9 mouse cellular contexts compared by ENCODE assay signal in the genomic region with DNA sequence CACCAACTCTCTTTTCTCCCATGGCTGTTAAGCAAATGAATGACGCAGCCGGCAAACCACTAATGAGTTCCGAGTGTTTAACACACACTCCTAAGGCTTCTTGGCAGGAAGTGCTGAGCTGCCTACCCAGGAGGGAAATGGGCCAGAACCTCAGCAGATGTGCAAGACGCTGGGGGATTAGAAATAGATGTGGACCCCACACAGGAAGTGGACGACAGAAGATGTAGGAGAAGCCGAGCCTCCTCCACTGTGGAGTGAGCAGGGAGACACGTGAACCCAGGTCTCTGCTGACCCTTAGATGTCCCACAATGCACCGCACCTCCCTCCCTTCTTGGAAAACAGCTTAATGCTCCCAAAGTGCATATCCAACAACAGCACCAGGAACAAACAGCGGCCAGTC.
DNase-seq lines count a peak whose midpoint lies in the region; ATAC-seq and TF ChIP-seq lines count a peak whose summit lies in the region.
"Had no signal": no experiment of that assay in that cellular context is flagged by ENCODE, and none has a peak within 500 bp of the region (broad histone marks: within the 10 kb centered on the region; RNA-seq: fewer than 3 reads in every experiment).

No protein-coding gene starts in this region.

- no peak overlapping the region for H3K4me2 ChIP-seq in liver, postnatal 0 days (ENCODE audit: low read depth, low read length)
- H3K4me2 ChIP-seq in midbrain, embryonic 14.5 days (ENCODE audit: low read length) = no peak overlapping the region

- DNase-seq in adrenal gland, adult (ENCODE audit: inconsistent age in 2 of 2, low spot score in 1 of 2) = peak; percentile 13 to 31
- no peak for DNase-seq in adrenal gland, adult 18-20 months (ENCODE audit: low spot score in 2 of 2)
- peak; percentile 2 for DNase-seq in ovary, adult 18-20 months (ENCODE audit: low spot score)
- DNase-seq in ovary, postnatal 14 days (ENCODE audit: low spot score) = no peak
- DNase-seq in heart, postnatal 4 days = peak; percentile 19
- DNase-seq in lung, postnatal 4 days = peak; percentile 25 to 36
- no peak for DNase-seq in liver, postnatal 0 days
- DNase-seq in midbrain, embryonic 14.5 days = no peak

- peaks cover 7% of the 10 kb centered on the region for H3K4me1 ChIP-seq in liver, postnatal 0 days (ENCODE audit: insufficient read depth)
- H3K4me1 ChIP-seq in midbrain, embryonic 14.5 days (ENCODE audit: control insufficient read depth, insufficient read depth, low read length) = no peaks in the 10 kb centered on the region

- no peak overlapping the region for H3K4me3 ChIP-seq in liver, postnatal 0 days (ENCODE audit: low read depth, low read length)
- no peak overlapping the region for H3K4me3 ChIP-seq in midbrain, embryonic 14.5 days (replicated peaks; ENCODE audit: low read depth, low read length)
- H3K4me3 ChIP-seq: myocyte had no signal

- 32% methylated on average over 9 of the region's 9 CpGs for WGBS in liver, postnatal 0 days (ENCODE audit: insufficient replicate concordance)
- 83% methylated on average over 9 of the region's 9 CpGs for WGBS in midbrain, embryonic 14.5 days

- no peak for TF ChIP-seq EP300 in liver, postnatal 0 days (IDR thresholded peaks at IDR 0.05; ENCODE audit: low read depth)

- no peak overlapping the region; the same call in 1 of the 2 replicates for H3K27ac ChIP-seq in liver, postnatal 0 days (ENCODE audit: low read depth)
- no peak overlapping the region for H3K27ac ChIP-seq in midbrain, embryonic 14.5 days (replicated peaks; ENCODE audit: low read depth, low read length)

- no peaks in the 10 kb centered on the region for H3K9me3 ChIP-seq in liver, postnatal 0 days (ENCODE audit: low read length)
- no peaks in the 10 kb centered on the region for H3K9me3 ChIP-seq in midbrain, embryonic 14.5 days (ENCODE audit: control insufficient read depth, low read length)

- H3K9ac ChIP-seq in liver, postnatal 0 days (replicated peaks) = no peak overlapping the region
- no peak overlapping the region for H3K9ac ChIP-seq in midbrain, embryonic 14.5 days (replicated peaks; ENCODE audit: low read length)

- H3K36me3 ChIP-seq in liver, postnatal 0 days (replicated peaks; ENCODE audit: insufficient read depth, low read length) = no peaks in the 10 kb centered on the region
- H3K36me3 ChIP-seq in midbrain, embryonic 14.5 days (ENCODE audit: control insufficient read depth, insufficient read depth, low read length) = no peaks in the 10 kb centered on the region

- no peak for ATAC-seq in liver, postnatal 0 days
- no peak for ATAC-seq in midbrain, embryonic 14.5 days (ENCODE audit: low FRiP score, low TSS enrichment)

- no peak for TF ChIP-seq CTCF in liver, postnatal 0 days (IDR thresholded peaks at IDR 0.05; ENCODE audit: low read depth)

- H3K27me3 ChIP-seq in liver, postnatal 0 days (ENCODE audit: insufficient read depth, low read length) = no peaks in the 10 kb centered on the region
- H3K27me3 ChIP-seq in midbrain, embryonic 14.5 days (ENCODE audit: control insufficient read depth, insufficient read depth, low read length) = no peaks in the 10 kb centered on the region

Comparison
In these comparisons a context has a peak if more than half of its experiments do, and no peak if none do; other contexts are left out.
1. DNase-seq: peak in adrenal gland, adult (2 of 2), ovary, adult 18-20 months (single experiment), heart, postnatal 4 days (single experiment) and lung, postnatal 4 days (2 of 2); none in adrenal gland, adult 18-20 months (0 of 2), ovary, postnatal 14 days (single experiment), liver, postnatal 0 days (single experiment) and midbrain, embryonic 14.5 days (single experiment).